Mouse (Mus musculus) limb, embryonic 14.5 days (tissue): Measurements from ENCODE around the gene Uqcrq. TPM values are rescaled to one million over a fixed set of nuclear protein-coding genes. Genes with fewer than 3 reads are reported as not detected.

Experiments
- ATAC-seq: fragments of 200-750 bp; cut with Nextera tagmentation; 2 replicates; pipeline ENCODE4 v1.8.0; 2017; ENCODE audit warnings: low read depth, moderate number of reproducible peaks, moderate TSS enrichment; ENCODE audit not compliant: low FRiP score
- DNase-seq: peaks from one replicate; pipeline ENCODE4 v3.0.0-alpha.2; 2015; ENCODE audit warnings: low spot score
- H3K27ac ChIP-seq: fragments of 300-500 bp; sonication (generic); replicated peaks from 2 replicates; pipeline ENCODE4 v1.5.1; 2014; ENCODE audit warnings: low read depth, mild to moderate bottlenecking, low read length, moderate library complexity, mixed read lengths
- H3K27me3 ChIP-seq: fragments of 300-500 bp; sonication (generic); 2 replicates; pipeline ENCODE4 v1.6.1; 2014; ENCODE audit warnings: low read length, mixed read lengths; ENCODE audit not compliant: control insufficient read depth, insufficient read depth
- H3K36me3 ChIP-seq: fragments of 300-500 bp; sonication (generic); 2 replicates; pipeline ENCODE4 v1.6.1; 2014; ENCODE audit warnings: mild to moderate bottlenecking, low read length, moderate library complexity, mixed read lengths; ENCODE audit not compliant: control insufficient read depth, insufficient read depth
- H3K4me1 ChIP-seq: fragments of 300-500 bp; sonication (generic); 2 replicates; pipeline ENCODE4 v1.6.1; 2014; ENCODE audit warnings: antibody characterized with exemption, low read length, mixed read lengths; ENCODE audit not compliant: control insufficient read depth, insufficient read depth
- H3K4me2 ChIP-seq: fragments of 300-500 bp; sonication (generic); replicated peaks from 2 replicates; pipeline ENCODE4 v1.6.1; 2014; ENCODE audit warnings: low read depth, mild to moderate bottlenecking, low read length, moderate library complexity; ENCODE audit not compliant: severe bottlenecking
- H3K4me3 ChIP-seq: fragments of 300-500 bp; sonication (generic); replicated peaks from 2 replicates; pipeline ENCODE4 v1.5.1; 2014; ENCODE audit warnings: low read length
- H3K9ac ChIP-seq: fragments of 300-500 bp; sonication (generic); 2 replicates; pipeline ENCODE4 v1.6.1; 2014; ENCODE audit warnings: mild to moderate bottlenecking, low read depth, low read length, moderate library complexity; ENCODE audit not compliant: severe bottlenecking
- H3K9me3 ChIP-seq: fragments of 300-500 bp; sonication (generic); 2 replicates; pipeline ENCODE4 v1.6.1; 2016; ENCODE audit warnings: low read length; ENCODE audit not compliant: control insufficient read depth
- POLR2A ChIP-seq: fragments of 200-500 bp; IDR thresholded peaks from 2 replicates; pipeline ENCODE4 v1.8.0; 2012; ENCODE audit warnings: inconsistent platforms, mild to moderate bottlenecking, moderate library complexity, borderline replicate concordance; ENCODE audit not compliant: insufficient read depth, insufficient read length; ENCODE audit errors: extremely low read depth
- WGBS: fragments of 180-500 bp; shearing (Covaris S2); extraction: QIAGEN DNeasy Blood & Tissue Kit; methylation state at CpG from one replicate; pipeline ENCODE4 v1.1.7; 2014; 5-methylcytosine and 5-hydroxymethylcytosine counted together
- polyA plus RNA-seq, 2 experiments: library from polyadenylated mRNA; depleted of rRNA in 1 of 2; stranded (reverse) in 1 of 2; unstranded in 1 of 2; fragments of >200 nt; fragmentation: Nextera tagmentation in 1 of 2; extraction: Ambion mirVana in 1 of 2; gene quantifications; 2 replicates each; pipeline versions ENCODE4 v1.2.1 to v1.2.3; 2012 to 2014

Gene Uqcrq
- polyA plus RNA-seq, 2 experiments, result 230 to 554 TPM

DNA sequence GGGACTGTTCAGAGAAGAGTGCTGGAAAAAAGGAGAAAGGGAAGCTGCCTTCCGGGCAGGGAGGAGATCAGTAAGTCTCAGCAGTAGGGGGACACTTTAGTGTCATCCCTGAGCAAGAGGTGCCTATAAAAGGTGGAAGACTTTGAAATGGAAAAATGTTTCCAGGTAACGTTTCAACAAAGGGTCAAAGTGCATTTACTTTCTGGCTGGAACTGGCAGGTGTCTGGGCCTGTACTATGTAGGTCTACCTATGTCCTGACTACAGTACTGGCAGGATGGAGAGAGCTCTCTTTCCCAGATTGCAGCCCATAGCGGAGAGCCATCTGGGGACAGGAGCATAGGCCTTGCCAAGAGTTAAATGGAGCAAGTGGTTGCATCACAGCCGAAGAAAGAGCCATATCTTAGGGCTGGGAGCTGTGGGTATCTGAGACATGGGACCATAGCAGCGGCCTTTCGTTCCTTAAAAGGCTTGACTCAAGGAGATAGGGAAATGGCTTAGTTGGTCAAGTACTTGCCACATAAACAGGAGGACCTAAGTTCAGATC is 4.8 kb downstream of the Uqcrq start:
- no peak overlapping the region for H3K9ac ChIP-seq
- no peaks in the 10 kb centered on the region for H3K27me3 ChIP-seq
- H3K4me1 ChIP-seq, result peaks cover 6% of the 10 kb centered on the region
- H3K27ac ChIP-seq, result no peak overlapping the region
- DNase-seq (no peak), ATAC-seq (no peak)
- H3K36me3 ChIP-seq, result peaks cover 24% of the 10 kb centered on the region
- 75% methylated on average over 6 of the region's 6 CpGs for WGBS
- no peak for TF ChIP-seq POLR2A
- no peaks in the 10 kb centered on the region for H3K9me3 ChIP-seq
- no peak overlapping the region for H3K4me3 ChIP-seq
- H3K4me2 ChIP-seq, result no peak overlapping the region

DNA sequence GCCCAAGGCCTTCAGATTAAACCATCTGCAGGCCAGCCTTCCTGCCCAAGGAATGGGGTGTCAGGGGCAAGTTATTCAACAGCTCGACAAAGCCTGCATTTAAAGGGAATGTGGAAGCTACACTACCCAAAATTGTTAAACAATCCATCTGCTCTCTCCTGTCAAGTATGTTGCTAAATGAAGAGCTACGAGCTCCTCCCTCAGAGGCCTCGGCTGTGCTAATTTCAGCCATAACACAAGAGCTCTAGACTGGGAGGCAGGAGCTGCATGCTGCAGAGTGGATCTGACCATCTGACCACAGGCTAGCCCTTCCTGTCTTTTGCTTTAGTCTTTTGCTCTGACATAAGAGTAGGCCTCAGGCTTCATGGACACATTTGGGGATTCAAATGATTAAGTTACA is 5.4 kb downstream of the Uqcrq start:
- no peak for TF ChIP-seq POLR2A
- Histone ChIP-seq H3K9ac (no peak overlapping the region), H3K36me3 (peaks cover 25% of the 10 kb centered on the region), H3K4me3 (no peak overlapping the region), H3K4me1 (peaks cover 6% of the 10 kb centered on the region), H3K9me3 (no peaks in the 10 kb centered on the region), H3K4me2 (no peak overlapping the region), H3K27me3 (no peaks in the 10 kb centered on the region), H3K27ac (no peak overlapping the region)
- ATAC-seq (no peak), DNase-seq (no peak)
- 56% methylated on average over 3 of the region's 3 CpGs for WGBS

GRCm38 (mm10) chr11:53424826-53425225 is 5.8 kb downstream of the Uqcrq start:
- 80% methylated on average over 2 of the region's 2 CpGs for WGBS
- Histone ChIP-seq H3K36me3 (peaks cover 29% of the 10 kb centered on the region), H3K9ac (no peak overlapping the region), H3K4me1 (peaks cover 6% of the 10 kb centered on the region), H3K27ac (no peak overlapping the region), H3K27me3 (no peaks in the 10 kb centered on the region), H3K9me3 (no peaks in the 10 kb centered on the region), H3K4me2 (no peak overlapping the region), H3K4me3 (no peak overlapping the region)
- DNase-seq (no peak), ATAC-seq (no peak)
- TF ChIP-seq POLR2A, result no peak

DNA sequence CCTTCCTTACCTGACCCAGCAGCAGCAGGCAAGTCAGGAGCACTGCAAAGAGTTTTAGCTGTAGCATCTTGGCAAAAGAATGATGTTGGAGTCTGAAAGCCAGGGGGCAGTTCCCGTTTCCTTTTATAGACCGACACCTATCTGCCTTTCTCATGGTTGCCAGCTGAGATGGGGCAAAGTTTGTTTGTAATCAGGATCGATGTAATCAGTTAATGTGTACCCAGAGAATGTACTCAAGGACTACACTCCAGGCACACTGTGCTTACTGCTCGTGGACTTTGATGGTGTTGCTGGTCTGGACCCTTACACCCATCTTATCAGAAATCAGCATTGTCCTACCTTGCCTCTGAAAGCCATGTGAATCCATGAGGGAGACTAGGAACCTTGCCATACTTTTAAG is 7.6 kb downstream of the Uqcrq start, which contains the start of gene Leap2:
Leap2 (minus strand) TSS at position 135 of the 400 bp plus-strand sequence.
- peaks cover 34% of the 10 kb centered on the region for H3K36me3 ChIP-seq
- no peaks in the 10 kb centered on the region for H3K4me1 ChIP-seq
- ATAC-seq (no peak), DNase-seq (no peak)
- no peak within 1 kb of the TSS for H3K4me3 ChIP-seq
- no peaks in the 10 kb centered on the region for H3K9me3 ChIP-seq
- WGBS, result 92% methylated on average over 4 of the region's 4 CpGs
- no peaks in the 10 kb centered on the region for H3K27me3 ChIP-seq
- no peak for TF ChIP-seq POLR2A
- H3K27ac ChIP-seq, result no peak within 1 kb of the TSS
- no peak within 1 kb of the TSS for H3K4me2 ChIP-seq
- H3K9ac ChIP-seq, result no peak within 1 kb of the TSS

DNA sequence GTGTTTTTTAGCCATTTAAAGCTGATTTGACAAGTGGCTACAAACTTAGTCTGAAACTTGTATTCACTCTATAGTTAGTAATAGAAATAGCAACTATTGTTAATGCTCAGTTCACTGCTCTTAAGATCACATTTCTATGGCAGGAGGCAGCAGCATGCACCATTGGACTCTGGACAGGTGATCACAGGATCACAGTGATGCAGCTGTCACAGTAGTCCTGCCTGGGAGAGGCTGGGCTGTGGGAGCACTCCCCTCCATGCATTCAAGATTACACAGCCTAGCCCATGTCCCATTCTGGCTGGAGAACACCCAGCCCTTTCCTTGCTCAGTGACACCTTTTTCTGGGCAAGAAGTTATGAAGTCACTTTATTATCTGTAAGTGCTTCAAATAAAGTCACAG is 12.6 kb downstream of the Uqcrq start:
- ATAC-seq (no peak), DNase-seq (no peak)
- Histone ChIP-seq H3K4me2 (no peak overlapping the region), H3K27me3 (no peaks in the 10 kb centered on the region), H3K4me3 (no peak overlapping the region), H3K9me3 (no peaks in the 10 kb centered on the region), H3K9ac (no peak overlapping the region), H3K4me1 (no peaks in the 10 kb centered on the region), H3K36me3 (peaks cover 73% of the 10 kb centered on the region), H3K27ac (no peak overlapping the region)
- TF ChIP-seq POLR2A, result no peak

DNA sequence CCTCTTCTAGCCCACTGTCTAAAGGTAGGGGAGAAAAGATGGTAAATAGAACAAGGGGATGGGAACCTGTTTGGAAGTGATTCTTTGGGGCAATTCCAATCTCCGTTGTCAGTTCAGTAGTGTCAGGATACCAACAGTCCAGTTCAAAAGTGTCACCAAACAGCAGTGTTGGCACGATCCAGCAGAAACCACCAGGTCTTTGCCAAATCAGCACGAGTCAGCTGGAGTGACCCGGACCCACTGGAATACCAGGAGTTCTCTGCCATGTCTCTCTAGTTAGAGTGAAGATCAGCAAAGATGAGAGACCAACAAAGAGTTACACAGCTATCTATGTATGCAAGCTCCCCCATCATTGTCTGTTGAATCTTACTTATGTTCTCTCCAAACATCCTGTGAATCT is 16.8 kb downstream of the Uqcrq start:
- Histone ChIP-seq H3K4me1 (no peaks in the 10 kb centered on the region), H3K9me3 (no peaks in the 10 kb centered on the region), H3K36me3 (peaks cover 93% of the 10 kb centered on the region), H3K9ac (no peak overlapping the region), H3K4me3 (no peak overlapping the region), H3K27ac (no peak overlapping the region), H3K4me2 (no peak overlapping the region), H3K27me3 (no peaks in the 10 kb centered on the region)
- WGBS, result 94% methylated on average over 4 of the region's 4 CpGs
- TF ChIP-seq POLR2A, result no peak
- ATAC-seq (no peak), DNase-seq (no peak)
